Mouse (Mus musculus) neural tube, embryonic 13.5 days (tissue): ENCODE results near the gene Prr12. TPM values are rescaled to one million over a fixed set of nuclear protein-coding genes. Genes with fewer than 3 reads are reported as not detected.

Source experiments
- ATAC-seq: fragments of 200-750 bp; cut with Nextera tagmentation; 2 replicates; pipeline ENCODE4 v1.8.0; 2017; ENCODE audit warnings: low read depth, mild to moderate bottlenecking, moderate TSS enrichment, moderate library complexity
- H3K27ac ChIP-seq: fragments of 300-500 bp; sonication (generic); replicated peaks from 2 replicates; pipeline ENCODE4 v1.5.1; 2015; ENCODE audit warnings: moderate library complexity, mild to moderate bottlenecking, inconsistent platforms
- H3K27me3 ChIP-seq: fragments of 300-500 bp; sonication (generic); 2 replicates; pipeline ENCODE4 v1.6.1; 2015; ENCODE audit warnings: mild to moderate bottlenecking, inconsistent platforms
- H3K36me3 ChIP-seq: fragments of 300-500 bp; sonication (generic); 2 replicates; pipeline ENCODE4 v1.6.1; 2015; ENCODE audit warnings: mild to moderate bottlenecking, inconsistent platforms
- H3K4me1 ChIP-seq: fragments of 300-500 bp; sonication (generic); replicated peaks from 2 replicates; pipeline ENCODE4 v1.6.1; 2015; ENCODE audit warnings: inconsistent platforms
- H3K4me2 ChIP-seq: fragments of 300-500 bp; sonication (generic); 2 replicates; pipeline ENCODE4 v1.6.1; 2015; ENCODE audit warnings: inconsistent platforms, mild to moderate bottlenecking, moderate library complexity
- H3K4me3 ChIP-seq: fragments of 300-500 bp; sonication (generic); 2 replicates; pipeline ENCODE4 v1.5.1; 2015; ENCODE audit warnings: mild to moderate bottlenecking, inconsistent platforms
- H3K9ac ChIP-seq: fragments of 300-500 bp; sonication (generic); 2 replicates; pipeline ENCODE4 v1.6.1; 2015; ENCODE audit warnings: moderate library complexity, mild to moderate bottlenecking, inconsistent platforms
- H3K9me3 ChIP-seq: fragments of 300-500 bp; sonication (generic); 2 replicates; pipeline ENCODE4 v1.6.1; 2016; ENCODE audit warnings: inconsistent platforms
- WGBS: fragments of 180-500 bp; shearing (Covaris S2); methylation state at CpG from one replicate; pipeline ENCODE4 v1.1.7; 2015; 5-methylcytosine and 5-hydroxymethylcytosine counted together
- polyA plus RNA-seq: library from polyadenylated mRNA; unstranded; fragments of >200 nt; fragmentation: Nextera tagmentation; extraction: Ambion mirVana; gene quantifications from 2 replicates; pipeline ENCODE4 v1.2.1, GENCODE M21; 2015

Gene Prr12
- polyA plus RNA-seq, 1 experiment from 2014 or later = 12.3 TPM

DNA sequence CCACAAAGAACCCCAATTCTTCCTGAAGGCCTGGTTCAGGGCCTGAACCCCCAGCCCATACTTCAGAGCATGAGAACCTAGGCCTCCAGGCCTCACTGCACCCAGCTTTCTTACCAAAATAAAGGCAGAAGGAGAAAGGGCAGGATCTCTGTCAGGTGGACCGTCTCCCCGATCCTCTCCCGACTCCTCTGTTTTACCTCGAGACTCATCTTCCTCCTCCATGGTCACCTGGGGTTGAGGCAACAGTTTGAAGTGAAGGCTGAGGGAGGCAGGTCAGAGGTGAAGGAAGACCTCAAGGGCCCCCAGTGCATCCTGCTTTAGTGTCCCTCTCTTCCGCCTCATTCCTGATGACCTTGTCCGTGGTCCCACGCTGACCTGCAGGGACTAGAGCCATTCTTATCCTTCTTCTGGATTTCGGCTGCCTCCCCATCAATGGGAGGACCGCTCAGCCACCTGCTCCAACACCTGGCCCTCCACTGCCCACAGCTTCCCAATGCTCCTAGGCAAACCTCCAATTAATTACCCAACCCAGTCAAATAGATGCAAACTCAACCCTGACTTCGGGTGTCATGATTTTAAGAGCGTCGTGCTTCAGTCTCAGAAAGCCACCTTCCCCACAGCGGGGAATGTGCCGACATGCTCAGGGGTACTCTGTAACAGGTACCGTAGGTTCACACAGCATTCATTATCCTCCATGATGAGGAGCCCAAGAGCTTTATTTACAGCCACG, 39.1 kb downstream of the Prr12 start:
- no peak overlapping the region for H3K4me3 ChIP-seq
- no peak overlapping the region for H3K9ac ChIP-seq
- no peak overlapping the region for H3K27ac ChIP-seq
- ATAC-seq = no peak
- no peaks in the 10 kb centered on the region for H3K27me3 ChIP-seq
- H3K9me3 ChIP-seq = no peaks in the 10 kb centered on the region
- H3K36me3 ChIP-seq = peaks cover 50% of the 10 kb centered on the region
- peaks cover 45% of the 10 kb centered on the region for H3K4me1 ChIP-seq
- 94% methylated on average over 16 of the region's 16 CpGs for WGBS
- no peak overlapping the region for H3K4me2 ChIP-seq

- H3K27me3 ChIP-seq = no peaks in the 10 kb centered on the region
- H3K27ac ChIP-seq = no peak overlapping the region
- H3K9me3 ChIP-seq = no peaks in the 10 kb centered on the region
- ATAC-seq = no peak
- H3K4me3 ChIP-seq = no peak overlapping the region
- H3K4me1 ChIP-seq = peaks cover 39% of the 10 kb centered on the region
- 91% methylated on average over 4 of the region's 4 CpGs for WGBS
- H3K9ac ChIP-seq = no peak overlapping the region
- H3K4me2 ChIP-seq = no peak overlapping the region
- peaks cover 57% of the 10 kb centered on the region for H3K36me3 ChIP-seq
Measured at GRCm38 (mm10) chr7:45012824-45013223, 39.9 kb downstream of the Prr12 start.

- no peak overlapping the region for H3K9ac ChIP-seq
- H3K4me2 ChIP-seq = no peak overlapping the region
- H3K4me1 ChIP-seq = peaks cover 31% of the 10 kb centered on the region
- ATAC-seq = no peak
- no peaks in the 10 kb centered on the region for H3K9me3 ChIP-seq
- no peaks in the 10 kb centered on the region for H3K27me3 ChIP-seq
- 98% methylated on average over 6 of the region's 6 CpGs for WGBS
- H3K27ac ChIP-seq = no peak overlapping the region
- H3K4me3 ChIP-seq = no peak overlapping the region
- H3K36me3 ChIP-seq = peaks cover 65% of the 10 kb centered on the region
Measured at GRCm38 (mm10) chr7:45012011-45012410, 40.7 kb downstream of the Prr12 start.

- H3K27ac ChIP-seq = no peak overlapping the region
- H3K4me1 ChIP-seq = peaks cover 6% of the 10 kb centered on the region; the same call in 1 of the 2 replicates
- peaks cover 98% of the 10 kb centered on the region for H3K36me3 ChIP-seq
- no peak overlapping the region for H3K9ac ChIP-seq
- 95% methylated on average over 19 of the region's 19 CpGs for WGBS
- no peak overlapping the region for H3K4me3 ChIP-seq
- no peak overlapping the region for H3K4me2 ChIP-seq
- H3K27me3 ChIP-seq = no peaks in the 10 kb centered on the region
- no peaks in the 10 kb centered on the region for H3K9me3 ChIP-seq
- ATAC-seq = no peak
Measured at GRCm38 (mm10) chr7:45008411-45008810, 44.3 kb downstream of the Prr12 start.

DNA sequence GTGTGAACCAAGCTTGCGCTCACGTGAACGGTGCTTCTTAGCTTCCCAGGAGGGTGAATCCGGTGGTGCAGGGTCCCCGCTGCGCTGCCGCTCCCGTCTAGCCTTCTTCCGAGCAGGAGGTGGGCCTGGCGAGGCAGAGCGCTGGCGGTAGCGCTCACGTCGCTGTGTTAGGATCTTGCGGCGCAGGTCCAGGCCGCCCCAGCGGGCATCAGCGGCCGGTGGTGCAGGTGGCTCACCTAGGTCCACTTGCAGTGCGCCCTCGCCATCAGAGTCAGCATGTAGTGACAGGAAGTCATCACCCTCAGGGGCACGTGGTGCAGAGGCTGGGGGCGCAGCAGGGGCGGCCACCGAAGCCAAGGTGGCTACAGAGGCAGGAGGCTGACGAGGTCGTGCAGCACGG, 44.8 kb downstream of the Prr12 start:
- WGBS = 95% methylated on average over 30 of the region's 30 CpGs
- Histone ChIP-seq H3K9ac (no peak overlapping the region), H3K36me3 (peaks cover 98% of the 10 kb centered on the region), H3K4me3 (no peak overlapping the region), H3K4me2 (no peak overlapping the region), H3K9me3 (no peaks in the 10 kb centered on the region), H3K27me3 (no peaks in the 10 kb centered on the region), H3K4me1 (peaks cover under 1% of the 10 kb centered on the region; the same call in 1 of the 2 replicates), H3K27ac (no peak overlapping the region)
- no peak for ATAC-seq

DNA sequence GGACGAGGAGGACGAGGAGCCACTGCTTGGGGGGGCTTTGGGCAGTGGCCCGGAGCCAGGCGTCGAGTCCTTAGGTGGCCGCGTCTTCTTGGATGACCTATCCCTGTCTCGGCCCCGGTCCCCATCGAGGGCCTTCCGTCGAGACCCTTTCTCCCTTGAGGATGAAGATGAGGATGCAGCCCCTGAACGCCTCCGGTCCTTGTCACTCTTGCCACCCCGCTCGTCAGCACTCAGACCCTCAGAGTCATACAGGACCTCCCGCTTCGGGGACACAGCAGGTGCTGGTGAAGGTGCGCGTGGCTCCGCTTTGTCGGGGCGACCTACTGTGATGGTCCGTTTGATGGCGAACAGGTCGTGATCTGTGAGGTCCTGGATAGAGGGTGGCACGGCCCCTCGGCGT, 45.5 kb downstream of the Prr12 start:
- Histone ChIP-seq H3K36me3 (peaks cover 98% of the 10 kb centered on the region), H3K27me3 (no peaks in the 10 kb centered on the region), H3K27ac (no peak overlapping the region), H3K4me2 (no peak overlapping the region), H3K4me3 (no peak overlapping the region), H3K9me3 (no peaks in the 10 kb centered on the region), H3K9ac (no peak overlapping the region), H3K4me1 (no peaks in the 10 kb centered on the region)
- no peak for ATAC-seq
- 96% methylated on average over 29 of the region's 29 CpGs for WGBS

DNA sequence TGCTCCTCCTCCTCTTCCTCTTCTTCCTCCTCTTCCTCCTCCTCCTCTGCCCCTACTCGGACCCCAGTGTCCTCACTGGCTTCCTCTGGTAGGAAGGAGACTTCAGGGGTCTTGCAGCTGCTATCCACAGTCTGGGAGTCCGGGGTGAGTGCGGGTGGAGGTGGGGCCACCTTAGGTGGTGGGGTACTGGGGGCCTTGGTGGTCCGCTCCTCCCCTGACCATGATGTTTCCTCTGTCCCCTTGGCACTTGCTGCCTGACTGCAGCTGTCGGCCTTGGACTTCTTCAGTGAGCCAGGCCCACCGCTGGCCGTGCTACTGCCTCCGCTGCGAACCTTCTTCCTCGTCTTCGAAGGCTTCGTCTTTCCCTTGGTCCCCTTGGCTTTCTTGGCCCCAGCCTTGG, 46.2 kb downstream of the Prr12 start:
- Histone ChIP-seq H3K27me3 (no peaks in the 10 kb centered on the region), H3K27ac (no peak overlapping the region), H3K9me3 (no peaks in the 10 kb centered on the region), H3K36me3 (peaks cover 98% of the 10 kb centered on the region), H3K4me2 (no peak overlapping the region), H3K9ac (no peak overlapping the region), H3K4me1 (no peaks in the 10 kb centered on the region), H3K4me3 (no peak overlapping the region)
- WGBS = 95% methylated on average over 12 of the region's 12 CpGs
- no peak for ATAC-seq

DNA sequence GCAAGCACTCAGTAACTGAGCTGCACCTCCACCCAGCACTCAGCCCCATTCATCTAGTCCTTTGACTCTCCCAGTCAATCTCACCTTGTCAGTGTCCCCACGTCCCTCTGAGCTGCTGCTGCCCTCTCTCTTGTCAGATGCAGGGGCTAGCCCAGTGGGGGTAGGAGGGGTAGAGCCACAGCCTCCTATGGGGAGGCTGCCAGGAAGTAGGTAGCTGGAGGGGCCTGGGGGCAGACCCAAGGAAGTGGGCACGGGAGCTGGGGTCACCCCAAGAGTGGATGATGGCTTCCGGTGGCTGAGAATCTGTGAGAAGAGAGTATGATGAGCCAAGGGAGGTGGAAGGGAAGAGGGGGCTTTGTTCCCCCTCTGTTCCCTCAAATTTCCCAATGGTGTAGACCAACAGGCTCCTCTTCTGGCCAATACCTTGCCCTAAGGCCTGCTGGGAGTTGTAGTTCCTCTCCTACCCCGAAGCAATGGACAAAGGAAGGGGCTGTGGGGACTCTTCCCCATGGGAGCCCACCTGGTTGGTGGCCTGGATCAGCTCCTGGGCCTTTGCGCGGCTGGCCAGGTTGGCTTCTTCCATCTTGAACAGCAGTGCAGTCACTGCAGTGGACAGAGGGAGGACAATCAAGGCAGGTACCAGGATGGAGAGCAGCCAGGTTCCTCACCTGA, 47.2 kb downstream of the Prr12 start:
- H3K4me1 ChIP-seq = no peaks in the 10 kb centered on the region; the same call in 1 of the 2 replicates
- no peak overlapping the region for H3K27ac ChIP-seq
- ATAC-seq = no peak
- no peak overlapping the region for H3K4me3 ChIP-seq
- H3K4me2 ChIP-seq = no peak overlapping the region
- H3K36me3 ChIP-seq = peaks cover 99% of the 10 kb centered on the region
- H3K27me3 ChIP-seq = no peaks in the 10 kb centered on the region
- 95% methylated on average over 6 of the region's 6 CpGs for WGBS
- no peaks in the 10 kb centered on the region for H3K9me3 ChIP-seq
- no peak overlapping the region for H3K9ac ChIP-seq

- WGBS = 58% methylated on average over 3 of the region's 3 CpGs
- H3K9ac ChIP-seq = 0 out of 2 replicates have a peak overlapping the region, but pooled peaks have one; percentile 8
- ATAC-seq = no peak
- H3K4me2 ChIP-seq = no peak overlapping the region
- H3K36me3 ChIP-seq = peaks cover 98% of the 10 kb centered on the region
- H3K4me1 ChIP-seq = peaks cover 6% of the 10 kb centered on the region
- H3K4me3 ChIP-seq = no peak overlapping the region
- no peaks in the 10 kb centered on the region for H3K27me3 ChIP-seq
- no peak overlapping the region for H3K27ac ChIP-seq
- no peaks in the 10 kb centered on the region for H3K9me3 ChIP-seq
Measured at GRCm38 (mm10) chr7:45004546-45004945, 48.1 kb downstream of the Prr12 start.

GRCm38 (mm10) chr7:45002440-45002839, 50.2 kb downstream of the Prr12 start:
- H3K4me2 ChIP-seq = no peak overlapping the region
- no peaks in the 10 kb centered on the region for H3K27me3 ChIP-seq
- no peak overlapping the region for H3K27ac ChIP-seq
- H3K4me1 ChIP-seq = peaks cover 23% of the 10 kb centered on the region
- H3K9me3 ChIP-seq = no peaks in the 10 kb centered on the region
- peaks cover 77% of the 10 kb centered on the region for H3K36me3 ChIP-seq
- 93% methylated on average over 7 of the region's 7 CpGs for WGBS
- no peak overlapping the region for H3K4me3 ChIP-seq
- no peak overlapping the region for H3K9ac ChIP-seq
- ATAC-seq = no peak

GRCm38 (mm10) chr7:45000539-45001114, 52.1 kb downstream of the Prr12 start:
- Histone ChIP-seq H3K4me2 (no peak overlapping the region), H3K27ac (no peak overlapping the region), H3K36me3 (peaks cover 59% of the 10 kb centered on the region), H3K9me3 (no peaks in the 10 kb centered on the region), H3K4me3 (no peak overlapping the region), H3K9ac (0 out of 2 replicates have a peak overlapping the region, but pooled peaks have one; percentile 12), H3K4me1 (peaks cover 36% of the 10 kb centered on the region), H3K27me3 (no peaks in the 10 kb centered on the region)
- whole genome bisulfite sequencing = 84% methylated on average over 21 of the region's 21 CpGs
- no peak for ATAC-seq

DNA sequence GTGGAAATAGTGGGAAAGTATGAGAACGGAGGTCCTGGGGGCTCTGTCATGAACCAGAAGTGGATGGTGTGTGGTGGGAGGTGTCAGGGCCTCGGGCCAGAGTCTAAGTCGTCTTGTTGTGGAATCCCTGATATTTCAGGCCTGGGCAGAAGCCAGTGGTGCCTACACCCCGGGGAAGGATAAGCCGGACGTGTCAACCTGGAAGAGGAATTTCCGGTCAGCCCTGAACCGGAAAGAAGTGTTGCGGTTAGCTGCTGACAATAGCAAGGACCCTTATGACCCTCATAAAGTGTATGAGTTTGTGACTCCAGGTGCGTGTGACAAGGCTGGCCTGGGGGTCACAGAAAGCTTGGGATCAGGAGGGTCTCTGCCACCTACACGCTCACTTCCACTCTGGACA, 52.9 kb downstream of the Prr12 start:
- no peak overlapping the region for H3K27ac ChIP-seq
- H3K36me3 ChIP-seq = peaks cover 50% of the 10 kb centered on the region
- no peak overlapping the region for H3K4me3 ChIP-seq
- no peak for ATAC-seq
- H3K9me3 ChIP-seq = no peaks in the 10 kb centered on the region
- no peaks in the 10 kb centered on the region for H3K27me3 ChIP-seq
- peak overlapping the region; percentile 79 for H3K4me2 ChIP-seq
- 81% methylated on average over 11 of the region's 11 CpGs for WGBS
- no peak overlapping the region for H3K9ac ChIP-seq
- H3K4me1 ChIP-seq = peaks cover 36% of the 10 kb centered on the region
